Mouse (Mus musculus): ENCODE measurements around the gene Zfp553. TPM values are rescaled to one million over a fixed set of nuclear protein-coding genes. Genes with fewer than 3 reads are reported as not detected.

Zfp553 gene
- total and polyA plus RNA-seq, 2 experiments, result 2.3 to 4.5 TPM

DNA sequence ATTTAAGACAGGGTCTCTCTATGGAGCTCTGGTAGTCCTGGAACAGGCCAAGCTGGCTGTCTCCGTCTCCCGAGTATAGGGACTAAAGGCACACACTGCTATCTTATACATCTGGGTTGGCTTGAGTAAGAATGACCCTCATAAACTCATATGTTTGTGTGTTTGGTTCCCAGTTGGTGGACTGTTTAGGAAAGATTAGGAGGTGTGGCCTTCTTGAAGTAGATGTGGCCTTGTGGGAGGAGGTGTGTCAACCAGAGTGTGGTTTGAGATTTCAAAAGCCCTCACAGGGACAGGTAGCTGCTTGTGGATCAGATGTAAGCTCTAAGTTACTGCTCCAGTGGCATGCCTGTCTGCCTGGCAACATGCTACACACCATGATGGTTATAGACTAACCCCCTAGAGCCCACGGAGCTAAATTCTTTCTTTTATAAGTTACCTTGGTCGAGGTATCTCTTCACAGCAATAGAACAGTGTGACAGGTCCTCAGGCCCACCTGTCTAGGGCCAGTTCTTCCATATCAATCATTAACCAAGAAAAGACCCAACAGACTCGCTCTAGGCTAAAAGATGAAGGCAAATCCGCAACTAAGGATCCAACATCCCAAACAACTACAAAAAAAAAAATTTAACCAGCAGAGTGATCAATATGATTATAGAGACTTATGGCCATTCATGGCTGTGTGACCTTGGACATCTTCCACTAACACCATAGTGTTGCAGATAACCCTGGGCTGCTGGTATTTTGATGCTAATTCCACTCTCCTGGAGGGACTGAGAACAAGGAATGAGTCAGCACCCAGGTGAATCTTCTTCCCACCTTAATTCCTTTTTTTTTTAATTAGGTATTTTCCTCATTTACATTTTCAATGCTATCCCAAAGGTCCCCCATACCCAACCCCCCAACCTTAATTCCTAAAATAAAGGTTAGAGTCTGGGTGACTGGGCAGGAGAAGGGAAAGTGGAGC lies 9.1 kb upstream of the Zfp553 start:
- Histone ChIP-seq H3K9ac (ENCODE audit: low read depth, low read length) (no peak overlapping the region), H3K27me3 (ENCODE audit: control insufficient read depth, insufficient read depth, low read length) (no peaks in the 10 kb centered on the region), H3K79me2 (ENCODE audit: control insufficient read depth, insufficient read depth, low read length) (no peaks in the 10 kb centered on the region), H3K27ac (replicated peaks; ENCODE audit: insufficient read depth, low read depth, low read length) (no peak overlapping the region), H3K36me3 (ENCODE audit: control insufficient read depth, insufficient read depth, low read length) (no peaks in the 10 kb centered on the region), H3K4me1 (ENCODE audit: control insufficient read depth, insufficient read depth, low read length) (no peaks in the 10 kb centered on the region), H3K4me3 (ENCODE audit: insufficient read depth, low read depth, low read length) (no peak overlapping the region)
- WGBS, result 77% methylated on average over 6 of the region's 6 CpGs
- TF ChIP-seq POLR2A (IDR thresholded peaks at IDR 0.05; ENCODE audit: extremely low read depth, insufficient read depth, low read length), result no peak
- no peak for TF ChIP-seq CTCF (IDR thresholded peaks at IDR 0.05; ENCODE audit: low read depth, low read length)
- DNase-seq (ENCODE audit: extremely low read depth, low read depth, low spot score), result no peak

DNA sequence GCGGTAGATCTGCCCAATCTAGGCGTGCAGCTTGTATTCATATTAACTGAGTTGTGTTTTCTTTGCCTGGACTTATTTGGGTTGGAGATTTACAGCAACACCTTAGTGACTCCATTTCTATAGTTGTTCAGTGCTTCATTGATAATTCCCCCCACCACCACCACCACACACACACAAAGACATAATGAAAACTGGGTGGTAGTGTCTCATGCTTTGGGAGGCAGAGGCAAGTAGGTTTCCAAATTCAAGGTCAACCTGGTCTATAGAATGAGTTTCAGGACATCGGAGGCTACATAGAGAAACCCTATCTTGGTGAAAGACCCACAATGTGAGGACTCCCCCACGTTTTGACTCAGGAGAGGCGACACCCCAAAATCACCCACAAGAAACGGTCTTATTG lies 8.2 kb upstream of the Zfp553 start:
- Histone ChIP-seq H3K4me1 (ENCODE audit: control insufficient read depth, insufficient read depth, low read length) (no peaks in the 10 kb centered on the region), H3K36me3 (ENCODE audit: control insufficient read depth, insufficient read depth, low read length) (no peaks in the 10 kb centered on the region), H3K4me3 (ENCODE audit: insufficient read depth, low read depth, low read length) (no peak overlapping the region), H3K79me2 (ENCODE audit: control insufficient read depth, insufficient read depth, low read length) (no peaks in the 10 kb centered on the region), H3K27me3 (ENCODE audit: control insufficient read depth, insufficient read depth, low read length) (no peaks in the 10 kb centered on the region), H3K27ac (replicated peaks; ENCODE audit: insufficient read depth, low read depth, low read length) (no peak overlapping the region), H3K9ac (ENCODE audit: low read depth, low read length) (no peak overlapping the region)
- WGBS, result 92% methylated on average over 6 of the region's 6 CpGs
- no peak for TF ChIP-seq POLR2A (IDR thresholded peaks at IDR 0.05; ENCODE audit: extremely low read depth, insufficient read depth, low read length)
- TF ChIP-seq CTCF (IDR thresholded peaks at IDR 0.05; ENCODE audit: low read depth, low read length), result no peak
- DNase-seq (ENCODE audit: extremely low read depth, low read depth, low spot score), result no peak

DNA sequence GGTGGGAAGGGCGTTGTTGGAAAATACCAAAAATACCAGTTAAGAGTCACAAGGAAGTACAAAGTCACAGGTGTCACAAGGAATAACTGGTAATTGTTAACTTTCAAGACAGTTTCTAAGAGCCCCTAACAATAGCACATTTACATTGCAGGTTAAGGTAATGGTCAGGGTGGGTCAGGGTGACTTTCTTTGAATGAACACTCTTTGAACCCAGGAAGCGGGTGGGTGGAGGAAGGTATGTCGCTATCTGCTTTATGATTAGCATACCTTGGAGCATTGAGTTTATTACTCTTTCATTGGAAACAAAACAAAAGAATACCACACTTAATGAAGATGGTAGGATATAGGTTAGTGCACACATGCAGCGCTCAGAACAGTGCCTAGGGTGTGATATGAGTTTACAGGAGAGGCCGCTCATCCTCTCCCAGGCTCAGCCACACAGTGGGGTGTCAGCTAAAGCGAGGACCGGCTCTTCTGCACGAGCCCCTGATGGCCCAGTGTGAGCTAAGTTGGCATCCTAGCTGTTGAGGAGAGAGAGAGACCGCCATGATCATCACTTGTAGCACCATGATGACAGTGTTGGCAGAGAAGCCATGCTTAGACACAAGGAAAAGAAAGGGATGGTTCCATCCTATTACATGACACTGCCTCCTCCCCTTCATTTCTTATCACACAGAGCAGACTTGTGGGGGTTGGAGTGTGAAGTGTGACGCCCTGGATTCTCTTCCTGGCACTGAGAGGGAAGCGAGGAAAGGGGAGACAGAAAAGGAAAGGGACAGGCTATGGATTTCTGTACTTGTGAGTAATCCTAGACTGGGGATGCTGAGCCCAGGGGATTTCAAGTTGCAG lies 7.5 kb upstream of the Zfp553 start:
- H3K27me3 ChIP-seq (ENCODE audit: control insufficient read depth, insufficient read depth, low read length), result no peaks in the 10 kb centered on the region
- H3K79me2 ChIP-seq (ENCODE audit: control insufficient read depth, insufficient read depth, low read length), result no peaks in the 10 kb centered on the region
- H3K36me3 ChIP-seq (ENCODE audit: control insufficient read depth, insufficient read depth, low read length), result no peaks in the 10 kb centered on the region
- WGBS, result 91% methylated on average over 11 of the region's 11 CpGs
- H3K4me1 ChIP-seq (ENCODE audit: control insufficient read depth, insufficient read depth, low read length), result no peaks in the 10 kb centered on the region
- no peak for DNase-seq (ENCODE audit: extremely low read depth, low read depth, low spot score)
- no peak for TF ChIP-seq POLR2A (IDR thresholded peaks at IDR 0.05; ENCODE audit: extremely low read depth, insufficient read depth, low read length)
- no peak for TF ChIP-seq CTCF (IDR thresholded peaks at IDR 0.05; ENCODE audit: low read depth, low read length)
- H3K9ac ChIP-seq (ENCODE audit: low read depth, low read length), result no peak overlapping the region
- no peak overlapping the region for H3K27ac ChIP-seq (replicated peaks; ENCODE audit: insufficient read depth, low read depth, low read length)
- no peak overlapping the region for H3K4me3 ChIP-seq (ENCODE audit: insufficient read depth, low read depth, low read length)

DNA sequence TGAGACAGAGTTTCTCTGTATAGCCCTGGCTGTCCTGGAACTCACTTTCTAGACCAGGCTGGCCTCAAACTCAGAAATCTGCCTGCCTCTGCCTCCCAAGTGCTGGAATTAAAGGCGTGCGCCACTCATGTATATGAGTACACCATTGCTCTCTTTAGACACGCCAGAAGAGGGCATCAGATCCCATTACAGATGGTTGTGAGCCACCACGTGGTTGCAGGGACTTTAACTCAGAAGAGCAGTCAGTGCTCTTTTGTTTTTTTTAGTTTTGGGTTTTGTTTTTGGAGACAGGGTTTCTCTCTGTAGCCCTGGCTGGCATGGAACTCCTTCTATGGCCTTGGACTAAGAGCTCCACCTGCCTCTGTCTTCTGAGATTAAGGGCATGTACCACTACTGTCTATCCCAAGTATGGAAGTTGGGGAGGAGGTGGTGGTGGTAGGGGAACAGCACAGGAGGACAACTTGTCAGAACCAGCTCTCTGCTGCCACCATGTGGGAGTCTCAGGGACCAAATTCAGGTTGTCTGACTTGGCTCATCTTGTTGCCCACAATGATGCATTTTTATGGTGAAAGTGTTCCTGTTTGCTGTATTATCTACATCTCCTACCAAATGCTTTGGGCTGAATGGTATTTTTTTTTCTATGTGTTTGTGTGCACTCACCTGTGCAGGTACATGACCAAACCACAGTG lies 4.1 kb upstream of the Zfp553 start:
- Histone ChIP-seq H3K27ac (replicated peaks; ENCODE audit: insufficient read depth, low read depth, low read length) (no peak overlapping the region), H3K4me3 (ENCODE audit: insufficient read depth, low read depth, low read length) (no peak overlapping the region), H3K79me2 (ENCODE audit: control insufficient read depth, insufficient read depth, low read length) (peaks cover 4% of the 10 kb centered on the region; the same call in 1 of the 2 replicates), H3K9ac (ENCODE audit: low read depth, low read length) (no peak overlapping the region), H3K36me3 (ENCODE audit: control insufficient read depth, insufficient read depth, low read length) (no peaks in the 10 kb centered on the region), H3K4me1 (ENCODE audit: control insufficient read depth, insufficient read depth, low read length) (peaks cover 8% of the 10 kb centered on the region; the same call in 1 of the 2 replicates), H3K27me3 (ENCODE audit: control insufficient read depth, insufficient read depth, low read length) (no peaks in the 10 kb centered on the region)
- 53% methylated on average over 4 of the region's 4 CpGs for WGBS
- peak; percentile 72 for DNase-seq (ENCODE audit: extremely low read depth, low read depth, low spot score)
- TF ChIP-seq POLR2A (IDR thresholded peaks at IDR 0.05; ENCODE audit: extremely low read depth, insufficient read depth, low read length) (no peak), CTCF (IDR thresholded peaks at IDR 0.05; ENCODE audit: low read depth, low read length) (peak; percentile 87)

DNA sequence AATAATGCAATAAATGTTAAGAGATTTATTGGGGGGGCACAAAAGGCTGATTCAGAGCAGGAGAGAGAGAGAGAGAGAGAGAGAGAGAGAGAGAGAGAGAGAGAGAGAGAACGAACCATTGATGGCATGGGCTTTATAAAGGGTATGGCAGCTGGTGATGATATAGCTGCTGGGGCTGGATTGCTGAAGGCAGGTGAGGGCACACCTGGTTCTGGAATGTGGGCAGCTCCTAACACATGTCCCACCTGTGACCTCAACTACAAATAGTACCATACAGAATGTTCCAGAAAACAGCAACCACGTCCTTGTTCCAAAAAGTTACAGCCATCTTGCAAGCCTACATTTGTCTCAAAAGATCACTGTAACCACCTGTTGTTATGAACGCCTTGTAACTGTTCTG lies 1.5 kb upstream of the Zfp553 start:
- no peak overlapping the region for H3K27ac ChIP-seq (replicated peaks; ENCODE audit: insufficient read depth, low read depth, low read length)
- DNase-seq (ENCODE audit: extremely low read depth, low read depth, low spot score), result no peak
- no peak overlapping the region for H3K4me3 ChIP-seq (ENCODE audit: insufficient read depth, low read depth, low read length)
- TF ChIP-seq POLR2A (IDR thresholded peaks at IDR 0.05; ENCODE audit: extremely low read depth, insufficient read depth, low read length), result no peak
- no peak for TF ChIP-seq CTCF (IDR thresholded peaks at IDR 0.05; ENCODE audit: low read depth, low read length)
- no peak overlapping the region for H3K9ac ChIP-seq (ENCODE audit: low read depth, low read length)
- peaks cover 4% of the 10 kb centered on the region; the same call in 1 of the 2 replicates for H3K79me2 ChIP-seq (ENCODE audit: control insufficient read depth, insufficient read depth, low read length)
- peaks cover 6% of the 10 kb centered on the region; the same call in 1 of the 2 replicates for H3K36me3 ChIP-seq (ENCODE audit: control insufficient read depth, insufficient read depth, low read length)
- WGBS, result 86% methylated on average over 3 of the region's 3 CpGs
- H3K27me3 ChIP-seq (ENCODE audit: control insufficient read depth, insufficient read depth, low read length), result no peaks in the 10 kb centered on the region
- peaks cover 9% of the 10 kb centered on the region; the same call in 1 of the 2 replicates for H3K4me1 ChIP-seq (ENCODE audit: control insufficient read depth, insufficient read depth, low read length)

Data from liver, adult 2 months (tissue).